Mouse (Mus musculus) cortical plate, adult 2 months (tissue): Measurements from ENCODE around the gene Gm4553. TPM values are rescaled to one million over a fixed set of nuclear protein-coding genes. Genes with fewer than 3 reads are reported as not detected.
"Not testable (repeated sequence)": the region's sequence is repeated elsewhere in the genome, so short reads cannot be mapped to it uniquely, and the experiment has no call there.

ENCODE experiments used
- H3K27ac ChIP-seq: fragments of 200-500 bp; 2 replicates; pipeline ENCODE4 v1.5.1; 2012; ENCODE audit warnings: low read length, control low read depth, inconsistent platforms; ENCODE audit not compliant: insufficient read depth
- H3K4me1 ChIP-seq: fragments of 200-500 bp; 2 replicates; pipeline ENCODE4 v1.6.1; 2011; ENCODE audit warnings: low read length; ENCODE audit not compliant: control insufficient read depth, insufficient read depth
- H3K4me3 ChIP-seq: fragments of 200-500 bp; 2 replicates; pipeline ENCODE4 v1.5.1; 2011; ENCODE audit warnings: mild to moderate bottlenecking, low read length, control low read depth; ENCODE audit not compliant: insufficient read depth
- CTCF ChIP-seq: fragments of 200-500 bp; IDR thresholded peaks from 2 replicates; pipeline ENCODE4 v1.5.1; 2011; ENCODE audit warnings: mild to moderate bottlenecking, control low read depth, low read length; ENCODE audit not compliant: insufficient read depth; ENCODE audit errors: extremely low read depth
- POLR2A ChIP-seq: fragments of 200-500 bp; IDR thresholded peaks from 2 replicates; pipeline ENCODE4 v1.6.1; 2011; ENCODE audit warnings: mild to moderate bottlenecking, low read length, control low read depth; ENCODE audit not compliant: insufficient read depth; ENCODE audit errors: extremely low read depth
- polyA plus RNA-seq: library from polyadenylated mRNA; depleted of rRNA; stranded (reverse); fragments of >200 nt; gene quantifications from 2 replicates; pipeline ENCODE4 v1.2.3, GENCODE M21; 2012; rRNA removed

The Gm4553 gene
- polyA plus RNA-seq, 1 experiment: not detected

DNA sequence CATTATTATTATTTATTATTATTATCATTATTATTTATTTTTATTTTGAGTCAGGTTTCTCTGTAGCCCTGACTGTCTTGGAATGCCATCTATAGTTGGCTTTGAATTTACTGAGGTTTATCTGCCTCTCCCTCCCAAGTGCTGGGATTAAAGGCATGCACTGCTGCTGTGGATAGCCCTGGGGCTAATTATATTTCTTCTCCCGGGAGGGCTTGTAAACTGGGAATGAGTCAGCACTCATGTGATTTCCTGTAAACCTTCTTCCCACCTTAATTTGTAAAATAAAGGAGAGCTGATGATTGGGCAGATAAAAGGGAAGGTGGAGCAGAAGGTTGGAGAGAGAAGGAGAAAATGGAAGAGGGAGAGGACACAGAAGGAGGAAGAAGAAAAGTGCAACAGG, 24.8 kb downstream of the Gm4553 start:
- Histone ChIP-seq H3K4me1 (no peaks in the 10 kb centered on the region), H3K27ac (no peak overlapping the region), H3K4me3 (no peak overlapping the region)
- TF ChIP-seq CTCF: no peak
- TF ChIP-seq POLR2A: no peak

DNA sequence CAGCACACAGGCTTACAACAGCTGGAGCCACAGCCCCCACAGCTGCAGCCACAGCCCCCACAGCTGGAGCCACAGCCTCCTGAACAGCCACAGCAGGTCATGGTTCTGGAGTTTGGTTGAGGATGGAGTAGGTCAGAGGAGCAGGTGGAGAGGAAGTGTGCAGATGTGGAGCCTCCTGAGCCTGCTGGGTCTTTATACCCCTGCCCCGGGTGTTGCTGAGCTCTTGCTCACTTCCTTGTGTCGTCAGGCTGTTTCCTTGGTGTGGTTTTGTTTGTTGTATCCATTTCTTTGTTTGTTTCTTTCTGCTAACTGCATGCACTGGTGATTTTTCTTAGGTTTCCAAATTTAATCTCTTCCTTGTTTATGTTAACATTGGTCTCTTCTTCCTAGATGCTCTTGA, 29.6 kb downstream of the Gm4553 start, which contains the start of gene Gm39115:
Gene Gm39115 (minus strand): TSS at position 101 of the 400 bp plus-strand sequence.
- not testable (repeated sequence) for H3K4me1 ChIP-seq, H3K4me3 ChIP-seq, H3K27ac ChIP-seq

- TF ChIP-seq POLR2A (no peak), CTCF (peak; percentile 51)
- H3K4me3 ChIP-seq: no peak overlapping the region
Measured at GRCm38 (mm10) chr7:142134206-142134995, 31.1 kb downstream of the Gm4553 start.

DNA sequence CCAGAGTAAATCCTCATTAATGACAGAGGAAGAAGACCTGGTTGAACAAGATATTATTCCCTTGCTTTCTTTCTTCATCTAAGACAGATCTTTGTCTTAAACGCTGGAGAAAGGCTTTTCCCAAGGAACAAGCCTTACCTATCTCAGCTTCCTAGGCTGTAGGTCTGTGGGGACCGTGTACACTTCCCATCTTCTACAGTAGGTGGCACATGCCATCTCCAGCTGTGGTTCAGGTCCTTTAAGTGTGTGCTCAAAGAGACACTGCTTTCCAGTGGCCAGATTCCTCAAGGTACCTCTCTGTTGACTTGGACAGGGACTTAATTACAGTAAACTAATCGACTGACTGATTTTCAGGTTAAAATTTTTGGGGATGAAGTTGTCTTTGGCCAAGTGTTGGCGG, 36.7 kb downstream of the Gm4553 start:
- Histone ChIP-seq H3K27ac (no peak overlapping the region), H3K4me3 (no peak overlapping the region), H3K4me1 (no peaks in the 10 kb centered on the region)
- no peak for TF ChIP-seq POLR2A
- no peak for TF ChIP-seq CTCF

More at GRCm38 (mm10) chr7:142134206-142134995, 31.1 kb downstream of the Gm4553 start:
- Histone ChIP-seq H3K27ac (no peak overlapping the region), H3K4me1 (no peaks in the 10 kb centered on the region)

DNA sequence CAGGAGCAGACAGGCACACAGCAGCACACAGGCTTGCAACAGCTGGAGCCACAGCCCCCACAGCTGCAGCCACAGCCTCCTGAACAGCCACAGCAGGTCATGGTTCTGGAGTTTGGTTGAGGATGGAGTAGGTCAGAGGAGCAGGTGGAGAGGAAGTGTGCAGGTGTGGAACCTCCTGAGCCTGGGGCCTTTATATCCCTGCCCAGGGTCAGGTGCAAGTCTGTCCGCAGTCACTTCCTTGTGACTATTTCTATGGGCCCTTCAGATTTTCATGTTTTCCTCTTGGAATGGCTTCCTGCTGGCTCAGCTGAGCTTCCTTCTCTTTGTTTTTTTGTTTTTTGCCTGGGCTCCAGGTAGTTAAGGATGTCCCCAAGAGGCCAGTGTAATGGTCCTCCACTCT, 44.9 kb downstream of the Gm4553 start, which contains the start of gene Gm45618:
Gene Gm45618 (minus strand): TSS at position 101 of the 400 bp plus-strand sequence.
- not testable (repeated sequence) for H3K27ac ChIP-seq, H3K4me1 ChIP-seq, H3K4me3 ChIP-seq

GRCm38 (mm10) chr7:142119632-142120031, 45.9 kb downstream of the Gm4553 start:
- no peak overlapping the region for H3K4me3 ChIP-seq
- no peaks in the 10 kb centered on the region for H3K4me1 ChIP-seq
- TF ChIP-seq POLR2A: no peak
- TF ChIP-seq CTCF: peak; percentile 43; the same call in 1 of the 2 replicates

More at GRCm38 (mm10) chr7:142119632-142120031, 45.9 kb downstream of the Gm4553 start:
- H3K27ac ChIP-seq: no peak overlapping the region

Other genes with a start within 250 kb of the Gm4553 start
- gene Tollip, start 247.2 kb downstream of the Gm4553 start, polyA plus RNA-seq: 121 and 122 TPM in 2 replicates
- gene Brsk2, start 216.0 kb downstream of the Gm4553 start, polyA plus RNA-seq: 179 and 188 TPM in 2 replicates
- gene Mob2, start 104.7 kb downstream of the Gm4553 start, polyA plus RNA-seq: 49.3 and 50.7 TPM in 2 replicates
- 94.9 and 102 TPM in 2 replicates for gene Dusp8, start 69.9 kb downstream of the Gm4553 start, polyA plus RNA-seq
- not detected in 2 replicates for gene Gm45618, start 45.0 kb downstream of the Gm4553 start, polyA plus RNA-seq
- not detected in 2 replicates for gene Gm39115, start 29.7 kb downstream of the Gm4553 start, polyA plus RNA-seq
- not detected in 2 replicates for gene Gm45337, start 21.1 kb downstream of the Gm4553 start, polyA plus RNA-seq
- gene Gm29735, start 8.6 kb downstream of the Gm4553 start, polyA plus RNA-seq: not detected in 2 replicates
- not detected in 2 replicates for gene Krtap5-2, start 10.3 kb upstream of the Gm4553 start, polyA plus RNA-seq
- not detected in 2 replicates for gene Gm10153, start 24.6 kb upstream of the Gm4553 start, polyA plus RNA-seq
- gene Krtap5-3, start 35.6 kb upstream of the Gm4553 start, polyA plus RNA-seq: not detected in 2 replicates
- not detected in 2 replicates for gene Gm7579, start 46.1 kb upstream of the Gm4553 start, polyA plus RNA-seq
- not detected in 2 replicates for gene Krtap5-5, start 64.2 kb upstream of the Gm4553 start, polyA plus RNA-seq
- gene Gm40460, start 75.3 kb upstream of the Gm4553 start, polyA plus RNA-seq: not detected in 2 replicates
- not detected in 2 replicates for gene Gm2431, start 92.6 kb upstream of the Gm4553 start, polyA plus RNA-seq
- gene Gm4559, start 108.6 kb upstream of the Gm4553 start, polyA plus RNA-seq: not detected in 2 replicates
- gene Krtap5-1, start 131.4 kb upstream of the Gm4553 start, polyA plus RNA-seq: not detected in 2 replicates
- not detected in 2 replicates for gene Krtap5-4, start 137.8 kb upstream of the Gm4553 start, polyA plus RNA-seq
- 43.0 and 45.7 TPM in 2 replicates for gene Ifitm10, start 208.0 kb upstream of the Gm4553 start, polyA plus RNA-seq
- gene Gm49369, start 216.9 kb upstream of the Gm4553 start, polyA plus RNA-seq: 0.45 and 1.4 TPM in 2 replicates
- 421 and 455 TPM in 2 replicates for gene Ctsd, start 222.3 kb upstream of the Gm4553 start, polyA plus RNA-seq